Comparison of ENCODE assay signal across 16 mouse cellular contexts in the genomic region with DNA sequence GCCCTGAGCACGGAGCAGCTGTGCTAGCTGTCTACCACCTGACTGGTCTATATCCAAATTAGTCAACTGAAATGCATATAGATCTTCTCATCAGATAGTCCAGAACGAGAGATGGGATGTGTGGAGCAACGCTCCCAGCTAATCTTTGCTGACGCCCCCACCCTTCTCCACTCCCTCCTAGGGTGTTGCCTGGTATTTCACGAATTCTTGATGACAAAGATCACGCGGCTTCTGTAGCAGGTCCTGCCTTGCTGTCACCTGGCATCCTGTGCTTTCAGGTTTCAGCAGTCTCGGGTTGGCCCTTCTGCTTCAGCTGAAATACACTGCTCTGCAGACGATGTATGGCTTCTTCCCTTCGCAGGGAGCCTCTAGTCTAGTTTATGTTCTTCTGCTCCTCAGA.
"Had no signal": no experiment of that assay in that cellular context is flagged by ENCODE, and none has a peak within 500 bp of the region (broad histone marks: within the 10 kb centered on the region; RNA-seq: fewer than 3 reads in every experiment).

No protein-coding gene starts in this region.

- H3K27ac ChIP-seq: kidney, embryonic 15.5 days; limb, embryonic 12.5 days; neural tube, embryonic 12.5 days had no signal

- DNase-seq: kidney, adult 2 months; kidney, postnatal 14 days; layer of hippocampus, adult 9-11 months; layer of hippocampus, postnatal 36 days; lung, postnatal 36 days; midbrain, embryonic 14.5 days; retina, postnatal 1 day; right cerebral cortex, postnatal 4 days; spleen, adult 18-20 months; thymus, adult 18-20 months; thymus, postnatal 14 days had no signal

- H3K9me3 ChIP-seq: kidney, embryonic 15.5 days; limb, embryonic 12.5 days; neural tube, embryonic 12.5 days had no signal

- H3K4me1 ChIP-seq: kidney, embryonic 15.5 days; limb, embryonic 12.5 days had no signal

- H3K9ac ChIP-seq: kidney, embryonic 15.5 days; limb, embryonic 12.5 days; lung, embryonic 14.5 days; neural tube, embryonic 12.5 days had no signal

- H3K4me3 ChIP-seq: kidney, embryonic 15.5 days; limb, embryonic 12.5 days; neural tube, embryonic 12.5 days had no signal

- H3K4me2 ChIP-seq: kidney, embryonic 15.5 days; limb, embryonic 12.5 days; liver, embryonic 11.5 days; lung, embryonic 14.5 days; neural tube, embryonic 12.5 days had no signal

- H3K27me3 ChIP-seq: kidney, embryonic 15.5 days; limb, embryonic 12.5 days; neural tube, embryonic 12.5 days had no signal
